Mouse (Mus musculus) limb, embryonic 14.5 days (tissue): ENCODE results near the gene Slc39a11. TPM values are rescaled to one million over a fixed set of nuclear protein-coding genes. Genes with fewer than 3 reads are reported as not detected.

ENCODE experiments used
- ATAC-seq: fragments of 200-750 bp; cut with Nextera tagmentation; 2 replicates; pipeline ENCODE4 v1.8.0; 2017; ENCODE audit warnings: low read depth, moderate number of reproducible peaks, moderate TSS enrichment; ENCODE audit not compliant: low FRiP score
- DNase-seq: peaks from one replicate; pipeline ENCODE4 v3.0.0-alpha.2; 2015; ENCODE audit warnings: low spot score
- H3K27ac ChIP-seq: fragments of 300-500 bp; sonication (generic); replicated peaks from 2 replicates; pipeline ENCODE4 v1.5.1; 2014; ENCODE audit warnings: low read depth, mild to moderate bottlenecking, low read length, moderate library complexity, mixed read lengths
- H3K27me3 ChIP-seq: fragments of 300-500 bp; sonication (generic); 2 replicates; pipeline ENCODE4 v1.6.1; 2014; ENCODE audit warnings: low read length, mixed read lengths; ENCODE audit not compliant: control insufficient read depth, insufficient read depth
- H3K36me3 ChIP-seq: fragments of 300-500 bp; sonication (generic); 2 replicates; pipeline ENCODE4 v1.6.1; 2014; ENCODE audit warnings: mild to moderate bottlenecking, low read length, moderate library complexity, mixed read lengths; ENCODE audit not compliant: control insufficient read depth, insufficient read depth
- H3K4me1 ChIP-seq: fragments of 300-500 bp; sonication (generic); 2 replicates; pipeline ENCODE4 v1.6.1; 2014; ENCODE audit warnings: antibody characterized with exemption, low read length, mixed read lengths; ENCODE audit not compliant: control insufficient read depth, insufficient read depth
- H3K4me2 ChIP-seq: fragments of 300-500 bp; sonication (generic); replicated peaks from 2 replicates; pipeline ENCODE4 v1.6.1; 2014; ENCODE audit warnings: low read depth, mild to moderate bottlenecking, low read length, moderate library complexity; ENCODE audit not compliant: severe bottlenecking
- H3K4me3 ChIP-seq: fragments of 300-500 bp; sonication (generic); replicated peaks from 2 replicates; pipeline ENCODE4 v1.5.1; 2014; ENCODE audit warnings: low read length
- H3K9ac ChIP-seq: fragments of 300-500 bp; sonication (generic); 2 replicates; pipeline ENCODE4 v1.6.1; 2014; ENCODE audit warnings: mild to moderate bottlenecking, low read depth, low read length, moderate library complexity; ENCODE audit not compliant: severe bottlenecking
- H3K9me3 ChIP-seq: fragments of 300-500 bp; sonication (generic); 2 replicates; pipeline ENCODE4 v1.6.1; 2016; ENCODE audit warnings: low read length; ENCODE audit not compliant: control insufficient read depth
- POLR2A ChIP-seq: fragments of 200-500 bp; IDR thresholded peaks from 2 replicates; pipeline ENCODE4 v1.8.0; 2012; ENCODE audit warnings: inconsistent platforms, mild to moderate bottlenecking, moderate library complexity, borderline replicate concordance; ENCODE audit not compliant: insufficient read depth, insufficient read length; ENCODE audit errors: extremely low read depth
- WGBS: fragments of 180-500 bp; shearing (Covaris S2); extraction: QIAGEN DNeasy Blood & Tissue Kit; methylation state at CpG from one replicate; pipeline ENCODE4 v1.1.7; 2014; 5-methylcytosine and 5-hydroxymethylcytosine counted together
- polyA plus RNA-seq, 2 experiments: library from polyadenylated mRNA; depleted of rRNA in 1 of 2; stranded (reverse) in 1 of 2; unstranded in 1 of 2; fragments of >200 nt; fragmentation: Nextera tagmentation in 1 of 2; extraction: Ambion mirVana in 1 of 2; gene quantifications; 2 replicates each; pipeline versions ENCODE4 v1.2.1 to v1.2.3; 2012 to 2014

The Slc39a11 gene
- polyA plus RNA-seq, 2 experiments, result 17.2 to 24.5 TPM

DNA sequence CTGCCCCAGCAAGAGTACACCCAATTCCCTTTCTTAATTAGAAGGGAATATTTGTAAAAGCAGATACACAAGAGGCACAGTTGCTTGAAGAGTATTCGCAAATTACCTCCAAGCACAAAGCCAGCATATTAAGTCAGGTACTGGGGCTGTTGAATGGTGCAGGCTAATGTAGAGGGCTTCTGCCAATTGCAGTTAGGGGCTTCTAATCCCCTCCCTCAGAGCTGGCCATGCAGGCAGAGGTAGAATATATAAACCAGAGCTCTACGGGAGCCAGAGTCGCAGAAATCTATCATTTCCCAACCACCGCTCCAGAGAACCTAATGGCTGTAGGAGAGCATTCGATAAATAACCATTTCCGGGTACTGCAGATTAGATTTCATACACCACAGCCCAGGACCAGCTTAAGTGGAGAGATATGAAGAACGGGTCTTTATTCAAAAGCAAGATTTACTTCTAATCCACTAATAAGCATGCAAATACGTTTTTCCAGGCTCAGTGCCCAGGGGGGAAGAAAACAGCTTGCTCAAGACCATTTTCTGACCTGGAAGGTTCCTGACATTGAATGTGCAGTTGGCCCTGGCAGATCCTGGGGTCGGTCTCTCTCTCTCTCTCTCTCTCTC, 302.9 kb downstream of the Slc39a11 start:
- H3K27me3 ChIP-seq, result no peaks in the 10 kb centered on the region

DNA sequence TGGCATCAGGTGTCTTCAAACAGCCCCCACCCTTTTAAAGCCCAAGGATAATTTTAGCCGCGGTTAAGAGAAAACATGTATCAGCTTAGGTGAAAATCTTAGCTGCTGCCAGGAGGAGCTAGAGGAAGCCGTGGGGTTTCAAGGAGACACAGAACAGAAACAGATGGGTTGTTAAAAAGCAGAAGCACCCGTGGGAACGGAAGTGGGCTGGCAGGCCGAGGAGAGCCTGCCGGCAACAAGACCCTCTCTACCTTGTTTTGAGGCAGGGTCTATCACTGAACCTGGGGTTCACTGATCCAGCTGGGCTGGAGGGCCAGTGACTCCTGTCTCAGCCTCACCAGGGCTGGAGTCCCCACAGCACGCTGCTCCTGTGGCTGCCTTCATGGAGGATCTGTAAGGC, 310.1 kb downstream of the Slc39a11 start:
- H3K27me3 ChIP-seq, result no peaks in the 10 kb centered on the region
- no peak for ATAC-seq
- H3K36me3 ChIP-seq, result no peaks in the 10 kb centered on the region
- H3K4me2 ChIP-seq, result no peak overlapping the region
- peaks cover 3% of the 10 kb centered on the region; the same call in 1 of the 2 replicates for H3K4me1 ChIP-seq
- H3K9me3 ChIP-seq, result no peaks in the 10 kb centered on the region
- WGBS, result 41% methylated on average over 8 of the region's 8 CpGs
- no peak overlapping the region for H3K27ac ChIP-seq
- TF ChIP-seq POLR2A, result no peak
- no peak overlapping the region for H3K4me3 ChIP-seq
- H3K9ac ChIP-seq, result no peak overlapping the region
- no peak for DNase-seq

More for the DNA sequence above, 302.9 kb downstream of the Slc39a11 start:
- no peak overlapping the region for H3K9ac ChIP-seq
- H3K36me3 ChIP-seq, result no peaks in the 10 kb centered on the region
- H3K4me1 ChIP-seq, result no peaks in the 10 kb centered on the region
- DNase-seq (no peak), ATAC-seq (no peak)
- no peak overlapping the region for H3K27ac ChIP-seq
- H3K4me3 ChIP-seq, result no peak overlapping the region
- peaks cover 7% of the 10 kb centered on the region; the same call in 1 of the 2 replicates for H3K9me3 ChIP-seq
- H3K4me2 ChIP-seq, result no peak overlapping the region
- 65% methylated on average over 9 of the region's 9 CpGs for WGBS
- TF ChIP-seq POLR2A, result no peak

GRCm38 (mm10) chr11:113338581-113338980, 311.3 kb downstream of the Slc39a11 start:
- WGBS, result 44% methylated on average over 5 of the region's 5 CpGs
- no peak overlapping the region for H3K4me3 ChIP-seq
- H3K4me1 ChIP-seq, result peaks cover 12% of the 10 kb centered on the region
- no peak overlapping the region for H3K9ac ChIP-seq
- no peaks in the 10 kb centered on the region for H3K27me3 ChIP-seq
- H3K9me3 ChIP-seq, result no peaks in the 10 kb centered on the region
- DNase-seq (no peak), ATAC-seq (no peak)
- H3K36me3 ChIP-seq, result no peaks in the 10 kb centered on the region
- no peak overlapping the region for H3K4me2 ChIP-seq
- H3K27ac ChIP-seq, result no peak overlapping the region
- no peak for TF ChIP-seq POLR2A

- Histone ChIP-seq H3K4me1 (peaks cover 12% of the 10 kb centered on the region), H3K4me2 (no peak overlapping the region), H3K4me3 (no peak overlapping the region), H3K27me3 (no peaks in the 10 kb centered on the region), H3K27ac (no peak overlapping the region), H3K36me3 (no peaks in the 10 kb centered on the region), H3K9ac (no peak overlapping the region), H3K9me3 (no peaks in the 10 kb centered on the region)
- no peak for TF ChIP-seq POLR2A
- no peak for DNase-seq
- ATAC-seq, result no peak
- WGBS, result 98% methylated on average over 5 of the region's 5 CpGs
Measured at GRCm38 (mm10) chr11:113335706-113336105, 314.2 kb downstream of the Slc39a11 start.

DNA sequence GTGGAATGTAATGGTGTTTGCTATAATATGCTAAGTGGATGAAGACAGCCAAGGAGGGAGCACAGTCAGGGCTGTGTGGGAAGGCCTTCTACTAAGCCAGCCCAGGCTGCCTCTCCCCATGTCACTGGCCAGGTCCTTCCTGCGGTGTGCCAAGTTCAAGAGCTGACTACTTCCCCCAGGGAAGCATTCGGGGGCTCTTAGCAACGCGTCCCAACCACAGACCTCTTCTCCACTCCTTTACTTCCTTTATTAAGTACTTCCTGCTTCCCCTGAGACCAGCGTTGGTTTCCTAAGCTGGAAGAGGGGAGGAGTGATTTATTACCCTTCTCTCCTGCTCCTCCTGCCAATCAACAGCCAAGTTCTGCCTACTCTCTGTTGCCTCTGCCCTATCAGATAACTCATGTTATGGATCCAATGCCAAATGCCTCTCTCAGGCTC, 315.4 kb downstream of the Slc39a11 start:
- ATAC-seq (peak; percentile 64; the same call in 1 of the 2 replicates), DNase-seq (peak; percentile 63)
- Histone ChIP-seq H3K27ac (no peak overlapping the region), H3K27me3 (no peaks in the 10 kb centered on the region), H3K9ac (no peak overlapping the region), H3K36me3 (no peaks in the 10 kb centered on the region), H3K4me2 (no peak overlapping the region), H3K9me3 (no peaks in the 10 kb centered on the region), H3K4me3 (no peak overlapping the region), H3K4me1 (peaks cover 12% of the 10 kb centered on the region)
- no peak for TF ChIP-seq POLR2A
- WGBS, result 27% methylated on average over 5 of the region's 5 CpGs
